Mouse (Mus musculus): Measurements from ENCODE around the gene Zfp804b. TPM values are rescaled to one million over a fixed set of nuclear protein-coding genes. Genes with fewer than 3 reads are reported as not detected.
A peak's percentile ranks its signal among the peaks of the same experiment; 100 is the strongest.
"Not testable (repeated sequence)": the region's sequence is repeated elsewhere in the genome, so short reads cannot be mapped to it uniquely, and the experiment has no call there.

The Zfp804b gene
- 0.27 and 0.29 TPM in 2 replicates for polyA plus RNA-seq (2016; fragmentation: Nextera tagmentation; extraction: Ambion mirVana)

GRCm38 (mm10) chr5:7344145-7345010 lies at the start of gene Zfp804b:
TSS of gene Zfp804b (minus strand) at chr5:7344756.
- under 1% methylated on average over 50 of the region's 50 CpGs for WGBS

GRCm38 (mm10) chr5:7364616-7365015 lies 20.1 kb upstream of the Zfp804b start:
- not testable (repeated sequence) for H3K4me3 ChIP-seq

More at GRCm38 (mm10) chr5:7344145-7345010, at the start of gene Zfp804b:
- Histone ChIP-seq H3K4me2 (replicated peaks) (peak within 1 kb of the TSS; percentile 92), H3K27ac (no peak within 1 kb of the TSS), H3K9me3 (no peaks in the 10 kb centered on the region), H3K4me3 (peak within 1 kb of the TSS; percentile 57), H3K27me3 (no peaks in the 10 kb centered on the region), H3K36me3 (no peaks in the 10 kb centered on the region), H3K4me1 (no peaks in the 10 kb centered on the region), H3K9ac (peak within 1 kb of the TSS; percentile 51)
- ATAC-seq (ENCODE audit: insufficient number of reproducible peaks, insufficient read depth, low FRiP score, low TSS enrichment) = peak; percentile 93

GRCm38 (mm10) chr5:7345011-7345389 lies 444 bp upstream of the Zfp804b start:
- WGBS = 0% methylated on average over 11 of the region's 11 CpGs
- ATAC-seq (ENCODE audit: insufficient number of reproducible peaks, insufficient read depth, low FRiP score, low TSS enrichment) = peak; percentile 58
- no peak overlapping the region for H3K27ac ChIP-seq

More at GRCm38 (mm10) chr5:7364616-7365015, 20.1 kb upstream of the Zfp804b start:
- H3K4me1 ChIP-seq; H3K27ac ChIP-seq; H3K4me2 ChIP-seq (replicated peaks); H3K36me3 ChIP-seq; H3K27me3 ChIP-seq; H3K9me3 ChIP-seq; H3K9ac ChIP-seq; ATAC-seq (ENCODE audit: insufficient number of reproducible peaks, insufficient read depth, low FRiP score, low TSS enrichment): not testable (repeated sequence)
- WGBS = 96% methylated on average over 1 of the region's 1 CpGs

GRCm38 (mm10) chr5:7325594-7325993 lies 19.0 kb downstream of the Zfp804b start:
- Histone ChIP-seq H3K27ac (no peak overlapping the region), H3K4me3 (no peak overlapping the region), H3K9me3 (no peaks in the 10 kb centered on the region), H3K9ac (no peak overlapping the region), H3K4me2 (replicated peaks) (no peak overlapping the region), H3K4me1 (no peaks in the 10 kb centered on the region), H3K36me3 (no peaks in the 10 kb centered on the region), H3K27me3 (no peaks in the 10 kb centered on the region)
- 83% methylated on average over 4 of the region's 4 CpGs for WGBS
- ATAC-seq (ENCODE audit: insufficient number of reproducible peaks, insufficient read depth, low FRiP score, low TSS enrichment) = no peak

More at GRCm38 (mm10) chr5:7345011-7345389, 444 bp upstream of the Zfp804b start:
- Histone ChIP-seq H3K4me2 (replicated peaks) (peak overlapping the region; percentile 92), H3K9ac (no peak overlapping the region), H3K4me3 (peak overlapping the region; percentile 57), H3K36me3 (no peaks in the 10 kb centered on the region), H3K27me3 (no peaks in the 10 kb centered on the region), H3K4me1 (no peaks in the 10 kb centered on the region), H3K9me3 (no peaks in the 10 kb centered on the region)

- Histone ChIP-seq H3K4me2 (replicated peaks) (no peak within 1 kb of the TSS), H3K4me1 (no peaks in the 10 kb centered on the region), H3K27me3 (no peaks in the 10 kb centered on the region), H3K36me3 (no peaks in the 10 kb centered on the region), H3K9ac (no peak within 1 kb of the TSS), H3K4me3 (no peak within 1 kb of the TSS), H3K9me3 (no peaks in the 10 kb centered on the region), H3K27ac (no peak within 1 kb of the TSS)
- WGBS = 74% methylated on average over 1 of the region's 1 CpGs
- ATAC-seq (ENCODE audit: insufficient number of reproducible peaks, insufficient read depth, low FRiP score, low TSS enrichment) = no peak
Measured at GRCm38 (mm10) chr5:7303819-7304218, 40.7 kb downstream of the Zfp804b start, which contains the start of gene Tex47. TSS of gene Tex47 (plus strand) at chr5:7304119.

GRCm38 (mm10) chr5:7302969-7303368 lies 41.6 kb downstream of the Zfp804b start:
- Histone ChIP-seq H3K9ac (no peak overlapping the region), H3K9me3 (no peaks in the 10 kb centered on the region), H3K4me1 (no peaks in the 10 kb centered on the region), H3K4me2 (replicated peaks) (no peak overlapping the region), H3K27ac (no peak overlapping the region), H3K27me3 (no peaks in the 10 kb centered on the region), H3K36me3 (no peaks in the 10 kb centered on the region), H3K4me3 (no peak overlapping the region)
- ATAC-seq (ENCODE audit: insufficient number of reproducible peaks, insufficient read depth, low FRiP score, low TSS enrichment) = no peak
- WGBS = 67% methylated on average over 1 of the region's 1 CpGs

GRCm38 (mm10) chr5:7284336-7284735 lies 60.2 kb downstream of the Zfp804b start:
- WGBS = 85% methylated on average over 1 of the region's 1 CpGs

GRCm38 (mm10) chr5:7276659-7277455 lies 67.7 kb downstream of the Zfp804b start:
- Histone ChIP-seq H3K36me3 (no peaks in the 10 kb centered on the region), H3K4me2 (replicated peaks) (no peak overlapping the region), H3K4me1 (no peaks in the 10 kb centered on the region), H3K9me3 (no peaks in the 10 kb centered on the region), H3K9ac (no peak overlapping the region), H3K27ac (no peak overlapping the region), H3K4me3 (no peak overlapping the region), H3K27me3 (no peaks in the 10 kb centered on the region)
- ATAC-seq (ENCODE audit: insufficient number of reproducible peaks, insufficient read depth, low FRiP score, low TSS enrichment) = no peak
- 85% methylated on average over 7 of the region's 7 CpGs for WGBS

More at GRCm38 (mm10) chr5:7284336-7284735, 60.2 kb downstream of the Zfp804b start:
- ATAC-seq (ENCODE audit: insufficient number of reproducible peaks, insufficient read depth, low FRiP score, low TSS enrichment) = no peak
- Histone ChIP-seq H3K4me1 (no peaks in the 10 kb centered on the region), H3K4me2 (replicated peaks) (no peak overlapping the region), H3K36me3 (no peaks in the 10 kb centered on the region), H3K9me3 (no peaks in the 10 kb centered on the region), H3K9ac (no peak overlapping the region), H3K4me3 (no peak overlapping the region), H3K27me3 (no peaks in the 10 kb centered on the region), H3K27ac (no peak overlapping the region)

- Histone ChIP-seq H3K36me3 (no peaks in the 10 kb centered on the region), H3K4me2 (replicated peaks) (no peak overlapping the region), H3K4me1 (no peaks in the 10 kb centered on the region), H3K9me3 (no peaks in the 10 kb centered on the region), H3K27me3 (no peaks in the 10 kb centered on the region), H3K9ac (no peak overlapping the region), H3K4me3 (no peak overlapping the region), H3K27ac (no peak overlapping the region)
- WGBS = 89% methylated on average over 9 of the region's 9 CpGs
- ATAC-seq (ENCODE audit: insufficient number of reproducible peaks, insufficient read depth, low FRiP score, low TSS enrichment) = no peak
Measured at GRCm38 (mm10) chr5:7177589-7177988, 167.0 kb downstream of the Zfp804b start.

- WGBS = 65% methylated on average over 3 of the region's 3 CpGs
- Histone ChIP-seq H3K9ac (no peak overlapping the region), H3K36me3 (no peaks in the 10 kb centered on the region), H3K4me1 (no peaks in the 10 kb centered on the region), H3K27ac (no peak overlapping the region), H3K27me3 (no peaks in the 10 kb centered on the region), H3K9me3 (no peaks in the 10 kb centered on the region), H3K4me2 (replicated peaks) (no peak overlapping the region), H3K4me3 (no peak overlapping the region)
- no peak for ATAC-seq (ENCODE audit: insufficient number of reproducible peaks, insufficient read depth, low FRiP score, low TSS enrichment)
Measured at GRCm38 (mm10) chr5:7139658-7140057, 204.9 kb downstream of the Zfp804b start.

- no peak overlapping the region for H3K4me3 ChIP-seq
- no peaks in the 10 kb centered on the region for H3K9me3 ChIP-seq
- no peaks in the 10 kb centered on the region for H3K36me3 ChIP-seq
- H3K27me3 ChIP-seq = no peaks in the 10 kb centered on the region
- H3K4me2 ChIP-seq (replicated peaks) = no peak overlapping the region
- no peaks in the 10 kb centered on the region for H3K4me1 ChIP-seq
- H3K9ac ChIP-seq = no peak overlapping the region
- ATAC-seq (ENCODE audit: insufficient number of reproducible peaks, insufficient read depth, low FRiP score, low TSS enrichment) = no peak
- WGBS = 34% methylated on average over 2 of the region's 2 CpGs
- H3K27ac ChIP-seq = no peak overlapping the region
Measured at GRCm38 (mm10) chr5:7102387-7102786, 242.2 kb downstream of the Zfp804b start.

Data from embryonic facial prominence, embryonic 12.5 days (tissue).